Mouse (Mus musculus) heart, embryonic 16.5 days (tissue): Measurements from ENCODE around the gene Actrt3. TPM values are rescaled to one million over a fixed set of nuclear protein-coding genes. Genes with fewer than 3 reads are reported as not detected.

Experiments
- ATAC-seq: fragments of 200-750 bp; cut with Nextera tagmentation; replicated peaks from 2 replicates; pipeline ENCODE4 v1.8.0; 2017; ENCODE audit warnings: moderate number of reproducible peaks; ENCODE audit not compliant: insufficient read depth, low FRiP score; ENCODE audit errors: extremely low read depth
- H3K27ac ChIP-seq: fragments of 300-500 bp; sonication (generic); 2 replicates; pipeline ENCODE4 v1.5.1; 2014; ENCODE audit warnings: mild to moderate bottlenecking, low read length, control low read depth, moderate library complexity
- H3K27me3 ChIP-seq: fragments of 300-500 bp; sonication (generic); 2 replicates; pipeline ENCODE4 v1.6.1; 2014; ENCODE audit warnings: low read length, mixed read lengths; ENCODE audit not compliant: control insufficient read depth, insufficient read depth
- H3K36me3 ChIP-seq: fragments of 300-500 bp; sonication (generic); 2 replicates; pipeline ENCODE4 v1.6.1; 2014; ENCODE audit not compliant: control insufficient read depth, insufficient read depth
- H3K4me1 ChIP-seq: fragments of 300-500 bp; sonication (generic); 2 replicates; pipeline ENCODE4 v1.6.1; 2014; ENCODE audit warnings: low read length, mixed read lengths; ENCODE audit not compliant: control insufficient read depth, insufficient read depth
- H3K4me2 ChIP-seq: fragments of 300-500 bp; sonication (generic); 2 replicates; pipeline ENCODE4 v1.6.1; 2014; ENCODE audit warnings: low read depth, mild to moderate bottlenecking, control low read depth, low read length
- H3K4me3 ChIP-seq: fragments of 300-500 bp; sonication (generic); 2 replicates; pipeline ENCODE4 v1.5.1; 2014; ENCODE audit warnings: mild to moderate bottlenecking, control low read depth, low read length
- H3K9ac ChIP-seq: fragments of 300-500 bp; sonication (generic); 2 replicates; pipeline ENCODE4 v1.6.1; 2014; ENCODE audit warnings: low read length, control low read depth
- H3K9me3 ChIP-seq: fragments of 300-500 bp; sonication (generic); replicated peaks from 2 replicates; pipeline ENCODE4 v1.6.1; 2016; ENCODE audit warnings: low read length; ENCODE audit not compliant: control insufficient read depth
- WGBS: fragments of 180-500 bp; shearing (Covaris S2); extraction: QIAGEN DNeasy Blood & Tissue Kit; methylation state at CpG from one replicate; pipeline ENCODE4 v1.1.7; 2014; 5-methylcytosine and 5-hydroxymethylcytosine counted together
- polyA plus RNA-seq: library from polyadenylated mRNA; unstranded; fragments of >200 nt; fragmentation: Nextera tagmentation; extraction: Ambion mirVana; gene quantifications from 2 replicates; pipeline ENCODE4 v1.2.1, GENCODE M21; 2015

Actrt3 gene
- polyA plus RNA-seq, 1 experiment from 2014 or later, result not detected

GRCm38 (mm10) chr3:30547908-30548307, 51.8 kb downstream of the Actrt3 start, which contains the start of gene Mecom:
Mecom (minus strand) TSS chr3:30548008.
- H3K9me3 ChIP-seq, result no peaks in the 10 kb centered on the region
- H3K27ac ChIP-seq, result peak within 1 kb of the TSS; percentile 18
- peak within 1 kb of the TSS; percentile 29 for H3K4me3 ChIP-seq
- peak within 1 kb of the TSS; percentile 58 for H3K4me2 ChIP-seq
- peaks cover 14% of the 10 kb centered on the region for H3K4me1 ChIP-seq
- peak within 1 kb of the TSS; percentile 5; the same call in 1 of the 2 replicates for H3K9ac ChIP-seq
- ATAC-seq, result no peak
- no peaks in the 10 kb centered on the region for H3K36me3 ChIP-seq
- H3K27me3 ChIP-seq, result no peaks in the 10 kb centered on the region
- WGBS, result 75% methylated on average over 3 of the region's 3 CpGs

Other genes starting within 250 kb of the Actrt3 start
- gene Mecom, start 51.9 kb downstream of the Actrt3 start, polyA plus RNA-seq, result 12.7 and 17.4 TPM in 2 replicates
- gene Mynn, start 2.1 kb upstream of the Actrt3 start, polyA plus RNA-seq, result 21.5 and 28.4 TPM in 2 replicates
- not detected in 2 replicates for gene Lrriq4, start 44.6 kb upstream of the Actrt3 start, polyA plus RNA-seq
- 0.88 and 1.1 TPM in 2 replicates for gene Lrrc34, start 47.9 kb upstream of the Actrt3 start, polyA plus RNA-seq
- 0.13 TPM in 1 of 2 replicates, not detected in the other for gene Lrrc31, start 99.9 kb upstream of the Actrt3 start, polyA plus RNA-seq
- not detected in 2 replicates for gene Samd7, start 146.4 kb upstream of the Actrt3 start, polyA plus RNA-seq
- gene Sec62, start 192.9 kb upstream of the Actrt3 start, polyA plus RNA-seq, result 38.9 and 45.8 TPM in 2 replicates